Mouse (Mus musculus): ENCODE measurements around the gene Yars2.

DNA sequence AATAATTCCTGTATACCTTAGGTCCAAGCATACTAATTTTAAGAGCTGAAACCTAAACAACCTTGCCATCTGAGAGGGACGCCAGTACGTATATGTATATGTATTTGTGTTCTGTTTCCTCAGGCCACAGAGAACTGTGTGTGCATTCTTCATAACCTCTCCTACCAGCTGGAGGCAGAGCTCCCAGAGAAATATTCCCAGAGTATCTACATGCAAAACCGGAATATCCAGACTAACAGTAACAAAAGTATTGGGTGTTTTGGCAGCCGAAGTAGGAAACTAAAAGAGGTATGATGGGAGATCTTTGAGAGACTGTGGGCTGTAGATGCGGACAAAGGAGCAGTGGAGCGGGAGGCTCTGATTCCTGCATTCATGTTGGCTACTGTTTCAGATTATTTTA lies 41.3 kb upstream of the Yars2 start:
- no peak for TF ChIP-seq CTCF (IDR thresholded peaks at IDR 0.05; ENCODE audit: low read depth)
- no peak for TF ChIP-seq EP300 (IDR thresholded peaks at IDR 0.05; ENCODE audit: low read depth)

Data from heart, postnatal 0 days (tissue).